Mouse (Mus musculus): ENCODE measurements around the gene Fzd5. TPM values are rescaled to one million over a fixed set of nuclear protein-coding genes. Genes with fewer than 3 reads are reported as not detected.

Gene Fzd5
- polyA plus RNA-seq, 1 experiment from 2014 or later, result 9.0 TPM

DNA sequence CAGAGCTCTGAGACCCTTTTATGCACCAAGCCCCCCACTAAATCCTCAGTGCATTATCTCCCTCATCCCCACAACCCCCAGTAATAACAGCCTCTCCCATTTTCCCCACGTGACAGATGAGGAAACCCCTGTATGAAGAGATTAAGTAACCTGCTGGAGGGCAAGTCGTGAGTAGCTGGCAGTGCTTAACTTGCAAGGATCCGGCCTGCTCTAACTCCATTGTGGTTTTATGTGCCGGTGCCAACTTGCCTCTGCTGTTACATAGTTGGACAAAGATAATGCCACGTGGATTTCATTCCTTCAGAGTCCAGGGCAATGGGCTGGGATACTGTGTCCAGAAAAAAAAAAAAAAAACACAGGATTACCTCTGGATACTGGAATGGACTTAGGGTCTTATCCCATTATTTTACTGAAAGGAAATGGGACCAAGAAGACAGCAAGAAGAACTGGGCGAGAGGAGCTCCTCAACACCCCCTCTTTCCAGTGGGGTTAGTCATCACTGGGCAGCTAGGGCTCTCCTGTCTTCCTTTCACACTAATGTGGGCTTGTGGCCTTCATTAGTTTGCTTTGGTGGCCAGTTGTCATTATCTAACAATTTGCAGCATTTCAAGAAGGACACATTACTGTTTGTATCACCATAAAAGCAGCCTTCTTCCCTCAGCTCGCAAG lies 18.6 kb upstream of the Fzd5 start:
- H3K27me3 ChIP-seq (replicated peaks; ENCODE audit: control insufficient read depth, insufficient read depth, low read length), result no peaks in the 10 kb centered on the region
- H3K9me3 ChIP-seq (ENCODE audit: control insufficient read depth, low read length), result no peaks in the 10 kb centered on the region
- H3K36me3 ChIP-seq (ENCODE audit: control insufficient read depth, insufficient read depth, low read length), result no peaks in the 10 kb centered on the region
- ATAC-seq (replicated peaks; ENCODE audit: low FRiP score, low TSS enrichment, low read depth) (no peak), DNase-seq (ENCODE audit: low spot score) (no peak)
- no peak overlapping the region for H3K27ac ChIP-seq (ENCODE audit: low read depth)
- H3K4me2 ChIP-seq (ENCODE audit: low read length), result no peak overlapping the region
- WGBS, result 68% methylated on average over 7 of the region's 7 CpGs
- H3K4me1 ChIP-seq (replicated peaks; ENCODE audit: control insufficient read depth, insufficient read depth, low read length), result no peaks in the 10 kb centered on the region
- no peak overlapping the region for H3K9ac ChIP-seq (ENCODE audit: low read length)
- H3K4me3 ChIP-seq (ENCODE audit: low read depth, low read length), result no peak overlapping the region

- no peak for ATAC-seq (replicated peaks; ENCODE audit: low FRiP score, low TSS enrichment, low read depth)
- no peaks in the 10 kb centered on the region for H3K4me1 ChIP-seq (replicated peaks; ENCODE audit: control insufficient read depth, insufficient read depth, low read length)
Observed at GRCm38 (mm10) chr1:64754658-64755057, 17.1 kb upstream of the Fzd5 start.

DNA sequence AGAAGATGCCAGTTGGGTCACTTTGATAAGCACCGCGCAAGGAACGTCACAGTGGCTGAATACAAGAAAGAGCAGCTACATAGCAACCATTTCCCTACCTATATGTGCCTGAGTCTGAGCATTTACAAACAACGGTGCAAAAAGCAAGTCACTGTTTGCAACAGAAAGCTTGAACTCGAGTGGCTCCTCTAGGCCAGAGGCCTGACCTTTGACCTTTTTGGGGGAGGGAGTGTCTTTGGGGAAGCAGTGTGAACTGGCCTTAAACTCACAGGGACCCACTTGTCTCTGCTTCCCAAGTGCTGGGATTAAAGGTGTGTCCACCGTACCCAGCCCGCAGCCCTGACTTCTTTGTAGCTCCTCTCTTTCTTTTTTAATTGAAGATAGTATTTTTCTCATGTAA lies 16.1 kb upstream of the Fzd5 start:
- no peak overlapping the region for H3K4me3 ChIP-seq (ENCODE audit: low read depth, low read length)
- no peaks in the 10 kb centered on the region for H3K27me3 ChIP-seq (replicated peaks; ENCODE audit: control insufficient read depth, insufficient read depth, low read length)
- H3K36me3 ChIP-seq (ENCODE audit: control insufficient read depth, insufficient read depth, low read length), result no peaks in the 10 kb centered on the region
- H3K27ac ChIP-seq (ENCODE audit: low read depth), result no peak overlapping the region
- WGBS, result 64% methylated on average over 7 of the region's 7 CpGs
- no peaks in the 10 kb centered on the region for H3K9me3 ChIP-seq (ENCODE audit: control insufficient read depth, low read length)
- no peaks in the 10 kb centered on the region for H3K4me1 ChIP-seq (replicated peaks; ENCODE audit: control insufficient read depth, insufficient read depth, low read length)
- DNase-seq (ENCODE audit: low spot score) (no peak), ATAC-seq (replicated peaks; ENCODE audit: low FRiP score, low TSS enrichment, low read depth) (no peak)
- H3K4me2 ChIP-seq (ENCODE audit: low read length), result no peak overlapping the region
- H3K9ac ChIP-seq (ENCODE audit: low read length), result no peak overlapping the region

More at GRCm38 (mm10) chr1:64754658-64755057, 17.1 kb upstream of the Fzd5 start:
- no peak overlapping the region for H3K4me2 ChIP-seq (ENCODE audit: low read length)
- H3K36me3 ChIP-seq (ENCODE audit: control insufficient read depth, insufficient read depth, low read length), result no peaks in the 10 kb centered on the region
- no peak overlapping the region for H3K9ac ChIP-seq (ENCODE audit: low read length)
- no peaks in the 10 kb centered on the region for H3K9me3 ChIP-seq (ENCODE audit: control insufficient read depth, low read length)
- H3K4me3 ChIP-seq (ENCODE audit: low read depth, low read length), result no peak overlapping the region
- no peaks in the 10 kb centered on the region for H3K27me3 ChIP-seq (replicated peaks; ENCODE audit: control insufficient read depth, insufficient read depth, low read length)
- no peak for DNase-seq (ENCODE audit: low spot score)
- no peak overlapping the region for H3K27ac ChIP-seq (ENCODE audit: low read depth)
- WGBS, result 93% methylated on average over 5 of the region's 5 CpGs

DNA sequence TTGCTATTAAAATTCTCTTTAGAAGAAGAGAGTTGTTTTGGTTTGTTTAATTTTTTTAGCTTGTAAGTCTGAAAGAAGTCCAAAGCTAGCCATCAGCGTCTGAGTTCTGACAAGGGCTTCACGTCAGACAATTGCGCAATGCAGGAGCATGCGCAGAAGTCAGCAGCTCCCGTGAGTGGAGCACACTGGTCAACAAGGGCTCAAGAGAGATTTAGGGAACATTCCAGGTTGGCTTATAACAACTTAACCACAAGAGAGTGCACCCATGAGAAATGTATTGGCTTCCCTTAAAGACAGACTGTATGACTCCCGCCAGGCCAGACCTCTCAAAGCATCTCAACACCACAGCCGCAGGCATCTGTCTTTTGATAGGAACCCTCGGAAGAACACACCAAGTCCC lies 15.6 kb upstream of the Fzd5 start:
- Histone ChIP-seq H3K27ac (ENCODE audit: low read depth) (no peak overlapping the region), H3K9me3 (ENCODE audit: control insufficient read depth, low read length) (no peaks in the 10 kb centered on the region), H3K36me3 (ENCODE audit: control insufficient read depth, insufficient read depth, low read length) (no peaks in the 10 kb centered on the region), H3K4me1 (replicated peaks; ENCODE audit: control insufficient read depth, insufficient read depth, low read length) (no peaks in the 10 kb centered on the region), H3K27me3 (replicated peaks; ENCODE audit: control insufficient read depth, insufficient read depth, low read length) (no peaks in the 10 kb centered on the region), H3K4me3 (ENCODE audit: low read depth, low read length) (no peak overlapping the region), H3K4me2 (ENCODE audit: low read length) (no peak overlapping the region), H3K9ac (ENCODE audit: low read length) (no peak overlapping the region)
- WGBS, result 76% methylated on average over 8 of the region's 8 CpGs
- DNase-seq (ENCODE audit: low spot score) (no peak), ATAC-seq (replicated peaks; ENCODE audit: low FRiP score, low TSS enrichment, low read depth) (no peak)

DNA sequence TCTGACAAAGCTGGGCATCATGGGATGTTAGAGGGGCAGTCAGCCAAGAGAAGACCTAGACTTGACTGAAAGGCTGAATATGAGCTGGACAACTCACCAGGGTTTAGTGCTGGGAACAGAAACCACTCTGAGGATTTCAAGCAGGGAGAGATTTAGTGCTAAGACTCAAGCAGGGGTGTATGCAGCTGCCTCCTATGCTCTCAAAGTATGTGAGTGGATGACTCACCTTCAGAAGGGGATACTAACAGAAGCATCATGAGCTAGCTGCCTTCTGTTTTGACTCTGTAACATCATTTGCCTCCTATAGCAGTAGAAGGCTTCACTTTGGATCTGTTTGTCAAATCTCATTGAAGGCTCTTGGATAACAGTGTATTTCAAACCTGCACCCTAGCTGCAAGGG lies 7.1 kb upstream of the Fzd5 start:
- no peak overlapping the region for H3K4me2 ChIP-seq (ENCODE audit: low read length)
- H3K4me1 ChIP-seq (replicated peaks; ENCODE audit: control insufficient read depth, insufficient read depth, low read length), result no peaks in the 10 kb centered on the region
- no peak overlapping the region for H3K4me3 ChIP-seq (ENCODE audit: low read depth, low read length)
- H3K36me3 ChIP-seq (ENCODE audit: control insufficient read depth, insufficient read depth, low read length), result no peaks in the 10 kb centered on the region
- no peaks in the 10 kb centered on the region for H3K27me3 ChIP-seq (replicated peaks; ENCODE audit: control insufficient read depth, insufficient read depth, low read length)
- H3K27ac ChIP-seq (ENCODE audit: low read depth), result no peak overlapping the region
- ATAC-seq (replicated peaks; ENCODE audit: low FRiP score, low TSS enrichment, low read depth), result no peak
- no peak overlapping the region for H3K9ac ChIP-seq (ENCODE audit: low read length)
- no peak for DNase-seq (ENCODE audit: low spot score)
- H3K9me3 ChIP-seq (ENCODE audit: control insufficient read depth, low read length), result no peaks in the 10 kb centered on the region

DNA sequence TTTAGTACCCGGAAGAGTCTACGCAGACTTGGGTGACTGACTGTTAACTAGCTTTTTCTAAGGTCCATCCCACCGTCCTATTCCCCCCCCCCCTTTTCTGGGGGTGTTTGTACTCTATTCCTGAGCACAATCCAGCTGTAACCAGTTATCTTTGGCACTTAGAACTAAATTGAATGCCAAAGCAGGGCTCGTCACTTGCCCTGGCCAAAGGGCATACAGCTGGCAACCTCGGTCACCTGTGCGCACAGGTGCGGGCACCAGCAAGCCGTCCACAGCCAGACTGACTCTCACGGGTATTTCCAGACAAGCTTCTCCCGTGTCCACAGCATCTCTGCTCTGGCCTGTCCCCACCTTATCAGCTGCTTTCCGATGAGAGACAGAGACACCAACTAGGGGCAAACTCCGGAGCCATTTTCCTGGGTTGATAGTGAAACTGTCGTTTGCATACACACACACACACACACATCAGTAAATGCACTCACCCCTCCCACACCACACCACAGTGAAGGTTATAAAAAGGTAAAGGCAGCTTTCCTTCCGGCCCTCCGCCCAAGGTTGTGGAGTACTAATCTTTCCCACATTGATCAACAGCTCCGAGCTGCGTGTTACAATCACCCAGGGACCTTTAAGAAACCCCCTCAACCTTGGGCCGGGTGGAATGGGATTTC lies 5.3 kb upstream of the Fzd5 start:
- no peak overlapping the region for H3K9ac ChIP-seq (ENCODE audit: low read length)
- no peak overlapping the region for H3K27ac ChIP-seq (ENCODE audit: low read depth)
- no peaks in the 10 kb centered on the region for H3K9me3 ChIP-seq (ENCODE audit: control insufficient read depth, low read length)
- ATAC-seq (replicated peaks; ENCODE audit: low FRiP score, low TSS enrichment, low read depth) (no peak), DNase-seq (ENCODE audit: low spot score) (no peak)
- H3K4me2 ChIP-seq (ENCODE audit: low read length), result no peak overlapping the region
- H3K4me1 ChIP-seq (replicated peaks; ENCODE audit: control insufficient read depth, insufficient read depth, low read length), result peaks cover 6% of the 10 kb centered on the region
- WGBS, result 75% methylated on average over 18 of the region's 18 CpGs
- no peaks in the 10 kb centered on the region for H3K27me3 ChIP-seq (replicated peaks; ENCODE audit: control insufficient read depth, insufficient read depth, low read length)
- no peaks in the 10 kb centered on the region for H3K36me3 ChIP-seq (ENCODE audit: control insufficient read depth, insufficient read depth, low read length)
- H3K4me3 ChIP-seq (ENCODE audit: low read depth, low read length), result no peak overlapping the region

DNA sequence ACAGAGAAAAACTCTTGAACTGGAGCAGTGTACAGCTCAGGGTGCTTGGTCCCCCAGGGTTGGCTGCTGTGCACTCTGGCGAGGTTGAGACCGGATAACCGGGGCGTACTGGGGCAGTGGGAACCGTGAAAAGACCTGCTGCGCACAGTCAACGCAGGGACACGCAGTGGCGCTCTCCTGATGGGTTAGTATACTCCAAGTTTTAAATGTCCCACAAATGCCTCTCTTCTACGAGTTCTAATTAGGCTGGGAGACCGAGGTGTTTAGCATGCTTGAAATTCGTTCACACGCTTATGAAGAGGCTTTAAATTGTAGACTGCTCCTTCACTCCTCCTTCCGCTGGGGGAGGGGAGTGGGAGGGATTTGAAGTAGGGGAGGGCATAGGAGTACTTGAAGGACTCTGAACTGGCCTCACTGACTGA lies 1.1 kb upstream of the Fzd5 start:
- under 1% methylated on average over 14 of the region's 14 CpGs for WGBS
- H3K4me1 ChIP-seq (replicated peaks; ENCODE audit: control insufficient read depth, insufficient read depth, low read length), result peaks cover 10% of the 10 kb centered on the region
- peak; percentile 79 for DNase-seq (ENCODE audit: low spot score)
- peak overlapping the region; percentile 22; the same call in 1 of the 2 replicates for H3K9ac ChIP-seq (ENCODE audit: low read length)
- no peaks in the 10 kb centered on the region for H3K36me3 ChIP-seq (ENCODE audit: control insufficient read depth, insufficient read depth, low read length)
- H3K4me3 ChIP-seq (ENCODE audit: low read depth, low read length), result peak overlapping the region; percentile 72
- H3K9me3 ChIP-seq (ENCODE audit: control insufficient read depth, low read length), result no peaks in the 10 kb centered on the region
- H3K4me2 ChIP-seq (ENCODE audit: low read length), result peak overlapping the region; percentile 94
- peaks cover 7% of the 10 kb centered on the region; the same call in 1 of the 2 replicates for H3K27me3 ChIP-seq (replicated peaks; ENCODE audit: control insufficient read depth, insufficient read depth, low read length)
- peak overlapping the region; percentile 17 for H3K27ac ChIP-seq (ENCODE audit: low read depth)
- ATAC-seq (replicated peaks; ENCODE audit: low FRiP score, low TSS enrichment, low read depth), result no peak

- Histone ChIP-seq H3K4me2 (ENCODE audit: low read length) (peak overlapping the region; percentile 94), H3K4me3 (ENCODE audit: low read depth, low read length) (peak overlapping the region; percentile 72), H3K36me3 (ENCODE audit: control insufficient read depth, insufficient read depth, low read length) (no peaks in the 10 kb centered on the region), H3K27ac (ENCODE audit: low read depth) (peak overlapping the region; percentile 17), H3K9me3 (ENCODE audit: control insufficient read depth, low read length) (no peaks in the 10 kb centered on the region), H3K27me3 (replicated peaks; ENCODE audit: control insufficient read depth, insufficient read depth, low read length) (peaks cover 7% of the 10 kb centered on the region; the same call in 1 of the 2 replicates), H3K9ac (ENCODE audit: low read length) (0 out of 2 replicates have a peak overlapping the region, but pooled peaks have one; percentile 22), H3K4me1 (replicated peaks; ENCODE audit: control insufficient read depth, insufficient read depth, low read length) (peaks cover 10% of the 10 kb centered on the region)
- DNase-seq (ENCODE audit: low spot score) (no peak), ATAC-seq (replicated peaks; ENCODE audit: low FRiP score, low TSS enrichment, low read depth) (peak; percentile 37)
- WGBS, result under 1% methylated on average over 11 of the region's 11 CpGs
Observed at GRCm38 (mm10) chr1:64738180-64738555, 617 bp upstream of the Fzd5 start.

Data from intestine, embryonic 14.5 days (tissue).